Mouse (Mus musculus): ENCODE results near the gene Akap9.

GRCm38 (mm10) chr5:4066476-4067115, 138.7 kb downstream of the Akap9 start:
- TF ChIP-seq CTCF (IDR thresholded peaks at IDR 0.05; ENCODE audit: low read depth, low read length) (no peak), POLR2A (IDR thresholded peaks at IDR 0.05; ENCODE audit: insufficient read depth, low read length) (no peak), EP300 (IDR thresholded peaks at IDR 0.05; ENCODE audit: insufficient read depth, low read depth, low read length) (no peak)
